Mouse (Mus musculus) spleen, postnatal 36 days (tissue): ENCODE results near the gene Col11a2.

Source experiments
- DNase-seq, 2 experiments: peaks; one replicate each; pipeline ENCODE4 v3.0.0; 2022; ENCODE audit warnings: low spot score in 2 of 2, mixed read lengths in 1 of 2

Gene Col11a2

GRCm38 (mm10) chr17:34026221-34026620 lies 13.0 kb upstream of the Col11a2 start:
- DNase-seq: no peak

GRCm38 (mm10) chr17:34026917-34027655 lies 12.2 kb upstream of the Col11a2 start:
- peak; percentile 74 to 79 for DNase-seq

- peak; percentile 92 to 94 for DNase-seq
Observed at GRCm38 (mm10) chr17:34027656-34028223, 11.5 kb upstream of the Col11a2 start, which contains the start of gene H2-Ke6. TSS of gene H2-Ke6 (minus strand) at chr17:34028060.

- no peak for DNase-seq
Observed at GRCm38 (mm10) chr17:34028501-34029149, 10.6 kb upstream of the Col11a2 start.

GRCm38 (mm10) chr17:34029150-34029889 lies 9.9 kb upstream of the Col11a2 start:
- DNase-seq: no peak

GRCm38 (mm10) chr17:34029890-34030595 lies 9.2 kb upstream of the Col11a2 start:
- no peak for DNase-seq

- DNase-seq: peak in 1 of 2 experiments; percentile 45
Observed at GRCm38 (mm10) chr17:34030861-34031326, 8.3 kb upstream of the Col11a2 start.

GRCm38 (mm10) chr17:34031465-34032173 lies 7.6 kb upstream of the Col11a2 start, which contains the start of the genes Slc39a7 and Rxrb:
TSS of gene Slc39a7 (minus strand) at chr17:34031682.
TSS of gene Rxrb (plus strand) at chr17:34031812.
- DNase-seq: peak; percentile 98 to 99

- peak; percentile 71 to 81 for DNase-seq
Observed at GRCm38 (mm10) chr17:34032174-34032632, 7.0 kb upstream of the Col11a2 start.

- DNase-seq: peak; percentile 52 to 69
Observed at GRCm38 (mm10) chr17:34032806-34033205, 6.4 kb upstream of the Col11a2 start.

GRCm38 (mm10) chr17:34033441-34033840 lies 5.8 kb upstream of the Col11a2 start:
- no peak for DNase-seq

- peak; percentile 70 to 76 for DNase-seq
Observed at GRCm38 (mm10) chr17:34034064-34034463, 5.2 kb upstream of the Col11a2 start.

- DNase-seq: no peak
Observed at GRCm38 (mm10) chr17:34035517-34035916, 3.7 kb upstream of the Col11a2 start.

- no peak for DNase-seq
Observed at GRCm38 (mm10) chr17:34036647-34037046, 2.6 kb upstream of the Col11a2 start.

- no peak for DNase-seq
Observed at GRCm38 (mm10) chr17:34037241-34037640, 2.0 kb upstream of the Col11a2 start.

GRCm38 (mm10) chr17:34038440-34038839 lies 797 bp upstream of the Col11a2 start:
- DNase-seq: no peak

GRCm38 (mm10) chr17:34039562-34040450 lies 569 bp downstream of the Col11a2 start:
- DNase-seq: no peak

GRCm38 (mm10) chr17:34045941-34046340 lies 6.7 kb downstream of the Col11a2 start:
- no peak for DNase-seq

GRCm38 (mm10) chr17:34047404-34048050 lies 8.3 kb downstream of the Col11a2 start:
- DNase-seq: no peak
